Comparison of ENCODE assay signal across 11 mouse cellular contexts in genomic region chr3:87376195-87377165, GRCm38 (mm10). TPM values are rescaled to one million over a fixed set of nuclear protein-coding genes. Genes with fewer than 3 reads are reported as not detected.
DNase-seq lines count a peak whose midpoint lies in the region; ATAC-seq lines count a peak whose summit lies in the region.
"Had no signal": no experiment of that assay in that cellular context is flagged by ENCODE, and none has a peak within 500 bp of the region (broad histone marks: within the 10 kb centered on the region; RNA-seq: fewer than 3 reads in every experiment).

Fcrl1 (plus strand) TSS chr3:87376387.

- no peaks in the 10 kb centered on the region for H3K9me3 ChIP-seq in intestine, embryonic 16.5 days (ENCODE audit: control insufficient read depth, low read length)
- no peaks in the 10 kb centered on the region for H3K9me3 ChIP-seq in stomach, embryonic 16.5 days (replicated peaks; ENCODE audit: control insufficient read depth, low read length)
- no peaks in the 10 kb centered on the region for H3K9me3 ChIP-seq in neural tube, embryonic 15.5 days (replicated peaks)

- peak; percentile 27 for DNase-seq in lung, postnatal 36 days
- DNase-seq in lung, postnatal 10 days: no peak
- peak; percentile 7 for DNase-seq in T-cell, adult 2 months (ENCODE audit: low spot score)
- DNase-seq in right cerebral cortex, adult 2 months (ENCODE audit: low spot score in 2 of 2): no peak
- DNase-seq in adrenal gland, postnatal 25 days: no peak
- DNase-seq: cerebellum, postnatal 25 days; kidney, adult 8-10 months; thymus, postnatal 36 days had no signal

- H3K9ac ChIP-seq in intestine, embryonic 16.5 days (ENCODE audit: low read depth, low read length): no peak within 1 kb of the TSS
- H3K9ac ChIP-seq in stomach, embryonic 16.5 days (ENCODE audit: low read length): no peak within 1 kb of the TSS
- H3K9ac ChIP-seq in neural tube, embryonic 15.5 days (replicated peaks): no peak within 1 kb of the TSS

- H3K4me3 ChIP-seq in intestine, embryonic 16.5 days (ENCODE audit: low read length): no peak within 1 kb of the TSS
- H3K4me3 ChIP-seq in stomach, embryonic 16.5 days (replicated peaks; ENCODE audit: low read length): no peak within 1 kb of the TSS
- no peak within 1 kb of the TSS for H3K4me3 ChIP-seq in neural tube, embryonic 15.5 days (replicated peaks)

- WGBS in intestine, embryonic 16.5 days: 66% methylated on average over 18 of the region's 18 CpGs
- WGBS in stomach, embryonic 16.5 days: 61% methylated on average over 18 of the region's 18 CpGs
- 84% methylated on average over 18 of the region's 18 CpGs for WGBS in neural tube, embryonic 15.5 days

- no peaks in the 10 kb centered on the region for H3K27me3 ChIP-seq in intestine, embryonic 16.5 days (replicated peaks; ENCODE audit: control insufficient read depth, insufficient read depth, low read length)
- no peaks in the 10 kb centered on the region for H3K27me3 ChIP-seq in stomach, embryonic 16.5 days (ENCODE audit: control insufficient read depth, insufficient read depth, low read length)
- no peaks in the 10 kb centered on the region for H3K27me3 ChIP-seq in neural tube, embryonic 15.5 days (replicated peaks)

- 0 out of 2 replicates have a peak, but pooled peaks have one; percentile 42 for ATAC-seq in intestine, embryonic 16.5 days
- no peak for ATAC-seq in stomach, embryonic 16.5 days (ENCODE audit: insufficient read depth, low FRiP score)
- ATAC-seq in neural tube, embryonic 15.5 days (ENCODE audit: low FRiP score): no peak

- H3K27ac ChIP-seq in intestine, embryonic 16.5 days (ENCODE audit: low read length): no peak within 1 kb of the TSS
- no peak within 1 kb of the TSS for H3K27ac ChIP-seq in stomach, embryonic 16.5 days (ENCODE audit: low read length)
- no peak within 1 kb of the TSS for H3K27ac ChIP-seq in neural tube, embryonic 15.5 days (replicated peaks)

- peak within 1 kb of the TSS; percentile 13 for H3K4me2 ChIP-seq in intestine, embryonic 16.5 days (ENCODE audit: low read depth, low read length)
- peak within 1 kb of the TSS; percentile 27; the same call in 1 of the 2 replicates for H3K4me2 ChIP-seq in stomach, embryonic 16.5 days (ENCODE audit: low read depth, low read length)
- no peak within 1 kb of the TSS for H3K4me2 ChIP-seq in neural tube, embryonic 15.5 days

- H3K4me1 ChIP-seq in intestine, embryonic 16.5 days (ENCODE audit: control insufficient read depth, insufficient read depth, low read length): no peaks in the 10 kb centered on the region
- no peaks in the 10 kb centered on the region for H3K4me1 ChIP-seq in stomach, embryonic 16.5 days (ENCODE audit: control insufficient read depth, insufficient read depth, low read length)
- no peaks in the 10 kb centered on the region for H3K4me1 ChIP-seq in neural tube, embryonic 15.5 days

- H3K36me3 ChIP-seq in intestine, embryonic 16.5 days (ENCODE audit: control insufficient read depth, insufficient read depth, low read length): no peaks in the 10 kb centered on the region
- H3K36me3 ChIP-seq in stomach, embryonic 16.5 days (ENCODE audit: control insufficient read depth, insufficient read depth, low read length): no peaks in the 10 kb centered on the region
- no peaks in the 10 kb centered on the region for H3K36me3 ChIP-seq in neural tube, embryonic 15.5 days

RNA-seq across cellular contexts. Expression of gene Fcrl1, which starts in this region (rescaled TPM):
- 0.59 and 0.61 TPM in 2 replicates for polyA plus RNA-seq in intestine, embryonic 16.5 days (2015; fragmentation: Nextera tagmentation; extraction: Ambion mirVana)
- polyA plus RNA-seq in stomach, embryonic 16.5 days (2015; fragmentation: Nextera tagmentation; extraction: Ambion mirVana): 0.35 and 0.39 TPM in 2 replicates
- polyA plus RNA-seq in neural tube, embryonic 15.5 days (2015; fragmentation: Nextera tagmentation; extraction: Ambion mirVana): 0.12 and 0.29 TPM in 2 replicates
- 0.21 TPM in 1 of 2 replicates, not detected in the other for total RNA-seq in adrenal gland, postnatal 25 days (2021)

Comparison
In these comparisons a context has a peak if more than half of its experiments do, and no peak if none do; other contexts are left out.
1. DNase-seq: peak in lung, postnatal 36 days (single experiment) and T-cell, adult 2 months (single experiment); none in lung, postnatal 10 days (single experiment), right cerebral cortex, adult 2 months (0 of 2) and adrenal gland, postnatal 25 days (single experiment).
2. Peak in ATAC-seq and H3K4me2 ChIP-seq in intestine, embryonic 16.5 days; RNA of the gene not detected or under 1 TPM.